Mouse (Mus musculus) G1E (cell line): ENCODE measurements around the gene Otor.

Experiments
- CTCF ChIP-seq: IDR thresholded peaks from 2 replicates; pipeline ENCODE4 v1.5.1; 2012; ENCODE audit warnings: low read depth, low read length, inconsistent platforms, mixed read lengths
- GATA1 ChIP-seq: IDR thresholded peaks from 2 replicates; pipeline ENCODE4 v1.6.1; 2012; ENCODE audit warnings: borderline replicate concordance, low read length, inconsistent platforms, mixed read lengths
- GATA2 ChIP-seq: IDR thresholded peaks from 2 replicates; pipeline ENCODE4 v1.6.1; 2012; ENCODE audit warnings: low read depth, low read length, inconsistent platforms, borderline replicate concordance
- POLR2AphosphoS5 ChIP-seq: IDR thresholded peaks from 2 replicates; pipeline ENCODE4 v1.6.1; 2012; ENCODE audit warnings: low read depth, low read length, inconsistent platforms; ENCODE audit not compliant: insufficient replicate concordance
- TAL1 ChIP-seq: conservative IDR thresholded peaks from 2 replicates; pipeline ENCODE4 v1.6.1; 2012; ENCODE audit warnings: low read depth, low read length, inconsistent platforms, mixed read lengths

GRCm38 (mm10) chr2:143062432-143062811, 15.9 kb upstream of the Otor start:
- TF ChIP-seq CTCF (no peak), GATA2 (no peak), TAL1 (no peak), GATA1 (no peak), POLR2AphosphoS5 (no peak)
